Mouse (Mus musculus): Measurements from ENCODE around the gene Hook2. TPM values are rescaled to one million over a fixed set of nuclear protein-coding genes. Genes with fewer than 3 reads are reported as not detected.

The Hook2 gene
- polyA plus RNA-seq, 1 experiment from 2014 or later, result 18.2 TPM

DNA sequence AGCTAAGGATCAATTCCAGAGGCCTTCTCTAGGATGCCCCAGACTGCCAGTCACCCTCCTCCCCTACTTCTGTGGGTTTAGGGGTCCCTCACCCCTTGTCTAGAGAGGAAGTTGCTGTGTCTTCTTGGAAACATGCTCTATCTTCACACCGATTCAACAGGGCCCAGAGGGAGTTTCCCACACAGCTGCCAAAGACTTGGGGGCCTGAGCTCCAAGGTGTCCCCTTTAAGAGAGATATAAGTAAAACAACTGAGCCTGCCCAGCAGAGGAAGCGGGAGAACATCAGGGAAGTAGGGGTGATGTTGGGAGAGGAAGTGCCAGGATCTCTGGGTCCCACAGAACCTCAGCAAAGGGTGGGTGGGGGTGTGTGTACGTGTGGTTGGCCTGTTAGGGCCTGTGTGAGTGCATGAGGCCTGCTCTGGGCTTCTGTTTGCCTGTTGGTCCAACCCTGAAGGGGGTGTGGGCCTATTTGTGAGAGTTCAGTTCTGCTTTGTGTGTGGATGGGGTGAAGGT, 7.8 kb upstream of the Hook2 start:
- Histone ChIP-seq H3K4me1 (peaks cover 53% of the 10 kb centered on the region), H3K27me3 (replicated peaks) (peaks cover 55% of the 10 kb centered on the region), H3K9me3 (no peaks in the 10 kb centered on the region), H3K9ac (no peak overlapping the region), H3K4me3 (no peak overlapping the region), H3K27ac (no peak overlapping the region), H3K36me3 (no peaks in the 10 kb centered on the region), H3K4me2 (replicated peaks) (0 out of 2 replicates have a peak overlapping the region, but pooled peaks have one; percentile 3)
- no peak for ATAC-seq (ENCODE audit: low FRiP score, low read depth)
- 62% methylated on average over 3 of the region's 3 CpGs for WGBS

DNA sequence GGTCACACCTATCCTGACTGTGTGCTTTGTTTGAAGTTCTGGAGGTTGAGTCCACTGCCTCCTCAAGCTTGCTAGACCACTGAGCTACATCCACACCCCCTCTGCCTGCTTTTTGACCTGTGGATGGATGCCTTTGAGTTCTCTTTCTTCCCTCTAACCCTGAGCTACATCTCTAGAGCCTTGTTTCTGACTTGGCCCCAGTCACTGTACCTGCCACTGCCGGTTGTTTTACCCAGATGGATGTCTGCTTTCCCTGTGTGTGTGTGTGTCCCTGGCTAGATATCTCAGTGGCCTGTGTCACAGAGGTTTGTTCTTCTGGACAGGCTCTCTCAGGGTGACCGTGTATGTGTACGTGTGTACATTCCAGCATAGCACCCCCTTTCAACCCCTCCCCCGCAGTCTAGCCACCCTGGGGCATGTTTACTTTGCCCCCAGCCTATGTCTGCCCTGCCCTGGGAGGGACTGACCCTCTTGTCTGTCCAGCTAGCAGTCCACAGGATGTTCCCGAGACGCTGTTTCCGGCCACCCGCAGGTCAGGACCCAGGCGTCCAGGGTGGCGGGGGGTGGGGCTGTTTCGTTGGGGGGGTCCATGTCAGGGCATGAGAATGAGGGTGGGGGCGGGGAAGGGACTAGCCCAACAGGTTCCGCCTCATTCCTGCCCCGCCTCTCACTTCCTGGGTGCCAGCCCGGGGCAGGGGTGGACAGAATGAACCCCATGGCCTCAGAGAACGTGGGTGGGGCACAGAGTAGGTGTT, 5.9 kb upstream of the Hook2 start:
- H3K4me3 ChIP-seq, result no peak overlapping the region
- peaks cover 47% of the 10 kb centered on the region for H3K27me3 ChIP-seq (replicated peaks)
- H3K9ac ChIP-seq, result no peak overlapping the region
- H3K4me1 ChIP-seq, result peaks cover 36% of the 10 kb centered on the region
- no peak for ATAC-seq (ENCODE audit: low FRiP score, low read depth)
- H3K4me2 ChIP-seq (replicated peaks), result peak overlapping the region; percentile 99
- H3K9me3 ChIP-seq, result no peaks in the 10 kb centered on the region
- no peaks in the 10 kb centered on the region for H3K36me3 ChIP-seq
- H3K27ac ChIP-seq, result no peak overlapping the region
- WGBS, result 12% methylated on average over 16 of the region's 16 CpGs

DNA sequence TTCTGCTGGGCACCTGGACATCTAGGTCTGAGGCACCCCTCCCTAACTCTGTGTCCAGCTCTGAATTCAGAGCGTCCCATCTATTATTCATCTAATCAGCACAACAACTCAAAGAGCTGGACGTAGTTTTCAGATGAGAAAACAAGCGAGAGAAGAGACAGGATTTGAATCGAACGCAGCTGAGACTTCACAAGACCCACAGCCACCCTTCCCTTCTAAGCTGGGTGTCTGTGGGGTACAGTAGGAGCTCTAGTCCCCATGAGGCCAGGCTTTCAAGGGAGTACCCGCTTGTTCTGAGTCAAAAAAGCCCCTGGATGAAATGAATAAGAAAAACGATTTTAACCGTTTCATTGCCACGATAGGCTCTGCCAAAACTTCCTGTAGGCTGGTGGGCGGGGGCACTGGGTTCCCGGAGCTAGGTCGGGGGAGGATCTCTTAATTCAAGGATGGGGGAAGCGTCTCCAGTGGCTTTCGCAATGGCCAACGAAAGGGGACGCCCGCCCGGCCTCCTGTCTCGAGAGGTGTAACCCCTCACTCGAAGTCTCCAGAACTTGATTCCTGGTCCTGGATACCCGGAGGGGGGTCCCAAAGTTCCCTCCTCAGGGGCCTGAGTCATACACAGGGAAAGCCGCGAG, 5.2 kb upstream of the Hook2 start:
- Histone ChIP-seq H3K36me3 (no peaks in the 10 kb centered on the region), H3K4me1 (peaks cover 29% of the 10 kb centered on the region), H3K27me3 (replicated peaks) (peaks cover 43% of the 10 kb centered on the region), H3K9me3 (no peaks in the 10 kb centered on the region), H3K27ac (no peak overlapping the region), H3K9ac (peak overlapping the region; percentile 57), H3K4me3 (peak overlapping the region; percentile 43), H3K4me2 (replicated peaks) (peak overlapping the region; percentile 99)
- ATAC-seq (ENCODE audit: low FRiP score, low read depth), result no peak
- under 1% methylated on average over 23 of the region's 23 CpGs for whole genome bisulfite sequencing

DNA sequence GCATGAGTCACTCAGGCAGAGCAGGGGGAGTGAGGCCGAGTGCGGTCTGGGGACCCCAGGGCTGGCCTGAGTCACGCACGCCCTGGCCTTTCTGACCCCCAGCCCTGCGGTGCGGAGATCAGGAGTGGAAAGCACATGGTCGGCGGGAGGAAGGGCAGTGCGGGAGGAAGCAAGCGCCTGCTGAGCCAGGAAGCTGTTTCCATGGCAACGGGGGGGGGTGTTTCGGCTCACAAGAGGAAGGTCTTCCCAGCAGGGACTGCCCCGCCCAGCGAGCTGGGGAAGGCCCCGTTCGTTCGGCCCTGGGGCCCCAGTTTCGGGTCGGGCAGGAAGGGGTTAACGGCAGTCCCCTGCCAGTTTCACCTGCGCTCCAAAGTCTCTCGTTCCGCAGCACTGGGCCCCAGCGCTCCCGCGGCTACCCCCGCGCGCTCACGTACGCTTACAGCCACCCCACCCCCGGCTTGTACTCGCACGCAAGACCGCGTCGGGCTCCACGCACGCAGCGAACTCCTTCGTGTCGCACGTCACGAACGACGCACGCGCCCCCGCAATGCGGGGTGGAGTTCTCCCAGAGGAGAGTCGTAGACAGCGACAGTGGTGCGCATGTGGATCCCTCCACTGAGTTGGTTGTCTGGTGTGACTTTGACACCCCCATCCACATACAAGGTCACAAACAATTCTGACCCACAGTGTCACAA, 4.6 kb upstream of the Hook2 start:
- under 1% methylated on average over 53 of the region's 53 CpGs for WGBS
- Histone ChIP-seq H3K9me3 (no peaks in the 10 kb centered on the region), H3K36me3 (no peaks in the 10 kb centered on the region), H3K4me3 (peak overlapping the region; percentile 43), H3K27ac (no peak overlapping the region), H3K4me2 (replicated peaks) (peak overlapping the region; percentile 99), H3K9ac (peak overlapping the region; percentile 57), H3K27me3 (replicated peaks) (peaks cover 42% of the 10 kb centered on the region), H3K4me1 (peaks cover 27% of the 10 kb centered on the region)
- ATAC-seq (ENCODE audit: low FRiP score, low read depth), result peak; percentile 3; the same call in 1 of the 2 replicates

DNA sequence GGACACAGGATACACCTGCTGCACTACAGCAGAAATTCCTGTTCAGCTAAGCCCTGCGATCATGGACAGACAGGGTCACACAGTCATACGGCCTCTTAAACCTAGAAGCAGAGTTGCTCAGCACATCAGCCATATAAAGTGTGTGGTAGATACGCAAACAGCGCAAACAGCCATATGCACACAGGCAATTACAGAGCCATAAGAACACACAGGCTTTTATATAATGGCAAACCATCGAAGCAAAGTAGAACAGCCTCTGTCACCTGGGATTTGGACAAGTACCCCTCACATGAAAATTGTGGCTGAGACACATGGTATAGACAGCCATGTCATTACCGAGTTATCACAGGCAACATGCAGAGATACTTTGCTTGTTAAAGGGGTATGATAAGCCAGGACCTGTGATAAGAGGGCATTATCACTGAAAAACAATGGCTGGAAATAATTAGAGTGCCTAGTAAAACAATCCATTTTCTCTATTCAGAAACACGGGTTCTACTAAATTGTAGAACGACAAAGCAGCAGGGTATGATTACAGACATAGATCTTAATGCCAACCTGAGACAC, 3.9 kb upstream of the Hook2 start:
- peaks cover 37% of the 10 kb centered on the region for H3K27me3 ChIP-seq (replicated peaks)

DNA sequence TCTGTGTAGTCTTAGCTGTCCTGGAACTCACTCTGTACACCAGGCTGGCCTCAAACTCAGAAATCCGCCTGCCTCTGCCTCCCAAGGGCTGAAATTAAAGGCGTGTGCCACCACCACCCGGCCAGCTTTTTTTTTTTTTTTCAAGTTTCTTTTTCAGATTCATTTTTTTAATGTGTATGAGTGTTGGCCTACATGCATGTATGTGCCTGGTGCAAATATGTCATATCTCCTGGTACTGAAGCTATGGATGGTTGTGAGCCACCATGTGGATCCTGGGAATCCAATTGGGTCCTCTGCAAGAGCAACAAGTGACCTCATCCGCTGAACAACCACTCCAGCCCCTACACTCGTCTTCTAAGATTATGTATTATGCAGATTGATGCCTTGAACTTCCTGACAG, 3.0 kb upstream of the Hook2 start:
- Histone ChIP-seq H3K9ac (no peak overlapping the region), H3K4me2 (replicated peaks) (no peak overlapping the region), H3K27ac (no peak overlapping the region), H3K4me1 (peaks cover 26% of the 10 kb centered on the region), H3K27me3 (replicated peaks) (peaks cover 32% of the 10 kb centered on the region), H3K36me3 (no peaks in the 10 kb centered on the region), H3K4me3 (no peak overlapping the region), H3K9me3 (no peaks in the 10 kb centered on the region)
- ATAC-seq (ENCODE audit: low FRiP score, low read depth), result no peak
- WGBS, result 83% methylated on average over 5 of the region's 5 CpGs

More for the DNA sequence above, 3.9 kb upstream of the Hook2 start:
- no peaks in the 10 kb centered on the region for H3K36me3 ChIP-seq
- peak overlapping the region; percentile 43; the same call in 1 of the 2 replicates for H3K4me3 ChIP-seq
- H3K27ac ChIP-seq, result no peak overlapping the region
- H3K4me2 ChIP-seq (replicated peaks), result peak overlapping the region; percentile 99
- WGBS, result 41% methylated on average over 8 of the region's 8 CpGs
- no peak for ATAC-seq (ENCODE audit: low FRiP score, low read depth)
- peaks cover 26% of the 10 kb centered on the region for H3K4me1 ChIP-seq
- H3K9ac ChIP-seq, result no peak overlapping the region; the same call in 1 of the 2 replicates
- no peaks in the 10 kb centered on the region for H3K9me3 ChIP-seq

DNA sequence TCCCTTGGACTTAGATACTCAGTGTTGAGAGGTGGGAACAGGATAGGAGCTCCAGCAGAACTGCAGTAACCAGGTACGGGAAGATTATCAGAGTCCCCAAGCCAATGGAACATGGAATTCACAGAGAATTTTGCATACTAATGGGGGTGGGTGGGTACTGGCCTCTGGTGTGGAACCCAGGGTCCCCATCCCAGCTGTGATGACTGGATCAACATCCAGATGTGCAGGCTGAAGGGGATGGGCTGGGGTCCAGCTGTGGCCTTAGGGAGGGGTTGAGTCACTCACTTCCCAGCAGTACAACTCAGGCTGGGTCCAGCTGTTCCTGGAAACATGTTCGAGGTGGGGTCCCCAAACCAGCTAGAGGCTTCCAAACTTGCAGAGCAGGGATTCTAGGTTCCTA, 2.5 kb upstream of the Hook2 start:
- Histone ChIP-seq H3K36me3 (no peaks in the 10 kb centered on the region), H3K9me3 (no peaks in the 10 kb centered on the region), H3K4me2 (replicated peaks) (no peak overlapping the region), H3K27ac (no peak overlapping the region), H3K4me1 (peaks cover 26% of the 10 kb centered on the region), H3K9ac (no peak overlapping the region), H3K27me3 (replicated peaks) (peaks cover 27% of the 10 kb centered on the region), H3K4me3 (no peak overlapping the region)
- no peak for ATAC-seq (ENCODE audit: low FRiP score, low read depth)
- 75% methylated on average over 2 of the region's 2 CpGs for WGBS

DNA sequence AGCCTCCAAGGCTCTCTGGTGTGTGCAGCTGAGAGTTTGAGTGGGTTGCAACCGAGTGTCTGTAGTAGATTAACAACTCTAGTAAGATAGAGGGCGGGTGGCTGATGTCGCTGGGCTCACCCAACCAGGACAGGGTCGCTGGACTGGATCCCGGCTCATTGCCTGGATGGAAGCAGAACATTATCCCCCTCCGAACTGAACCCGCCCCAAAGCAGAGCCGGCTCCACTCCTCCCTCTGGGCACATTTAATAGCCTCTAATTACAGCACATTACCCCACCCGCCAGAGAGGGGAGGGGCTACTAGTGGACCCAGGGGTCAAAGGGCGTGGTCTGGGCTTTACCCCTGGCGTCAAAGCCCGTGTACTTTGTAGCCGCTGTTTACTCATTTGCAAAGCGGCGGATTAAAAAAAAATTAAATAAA, 1.1 kb upstream of the Hook2 start:
- peak overlapping the region; percentile 89 for H3K4me2 ChIP-seq (replicated peaks)
- no peaks in the 10 kb centered on the region for H3K9me3 ChIP-seq
- WGBS, result 8% methylated on average over 15 of the region's 15 CpGs
- no peak overlapping the region for H3K9ac ChIP-seq
- H3K4me3 ChIP-seq, result no peak overlapping the region
- peaks cover 27% of the 10 kb centered on the region for H3K27me3 ChIP-seq (replicated peaks)
- H3K27ac ChIP-seq, result no peak overlapping the region
- no peaks in the 10 kb centered on the region for H3K36me3 ChIP-seq
- H3K4me1 ChIP-seq, result peaks cover 26% of the 10 kb centered on the region
- ATAC-seq (ENCODE audit: low FRiP score, low read depth), result no peak

DNA sequence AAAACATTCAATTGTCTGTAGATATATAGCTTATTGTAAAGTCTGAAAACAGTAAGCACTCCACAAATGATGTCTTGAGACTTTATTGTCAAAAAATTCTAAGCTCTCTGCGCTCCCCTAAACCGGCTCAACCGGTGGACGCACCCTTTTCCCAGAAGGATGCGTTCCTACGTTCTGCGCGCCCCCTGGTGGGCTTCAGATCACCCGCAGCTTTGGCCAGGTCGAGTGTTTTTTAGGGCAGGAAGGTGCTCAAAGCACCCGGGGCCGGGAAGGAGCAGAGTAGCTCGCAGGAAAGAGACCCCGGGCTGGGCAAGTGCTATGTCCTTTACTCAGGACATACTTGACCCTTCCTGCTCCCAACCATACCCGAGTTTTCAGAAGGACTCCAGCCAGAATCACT, 593 bp upstream of the Hook2 start:
- H3K27me3 ChIP-seq (replicated peaks), result peaks cover 27% of the 10 kb centered on the region

DNA sequence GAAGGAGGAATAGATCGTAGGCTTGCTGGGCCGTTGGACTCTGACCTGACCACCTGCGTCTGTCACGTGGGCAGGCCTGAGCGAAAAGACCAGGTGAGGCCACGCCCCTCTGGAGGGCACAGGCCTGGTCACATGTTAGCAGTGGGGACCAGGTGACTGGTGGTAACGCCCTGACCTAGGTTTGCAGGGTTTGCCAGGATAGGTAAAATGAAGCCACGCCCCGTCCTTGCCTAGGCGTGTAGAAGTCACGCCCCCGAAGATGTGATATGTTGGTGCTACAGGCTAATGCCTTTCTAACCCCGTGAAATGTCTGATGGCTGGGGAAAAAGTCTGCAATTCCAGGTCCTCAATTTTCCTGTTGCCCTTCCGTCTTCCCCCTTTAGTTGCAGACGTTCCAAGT, 433 bp downstream of the Hook2 start:
- peak; percentile 67 for ATAC-seq (ENCODE audit: low FRiP score, low read depth)
- 1% methylated on average over 15 of the region's 15 CpGs for WGBS
- H3K27ac ChIP-seq, result no peak overlapping the region

More for the DNA sequence above, 593 bp upstream of the Hook2 start:
- under 1% methylated on average over 15 of the region's 15 CpGs for WGBS
- no peaks in the 10 kb centered on the region for H3K9me3 ChIP-seq
- no peaks in the 10 kb centered on the region for H3K36me3 ChIP-seq
- peak overlapping the region; percentile 89 for H3K4me2 ChIP-seq (replicated peaks)
- ATAC-seq (ENCODE audit: low FRiP score, low read depth), result peak; percentile 74
- peak overlapping the region; percentile 61 for H3K9ac ChIP-seq
- peak overlapping the region; percentile 55 for H3K4me3 ChIP-seq
- H3K4me1 ChIP-seq, result peaks cover 21% of the 10 kb centered on the region
- H3K27ac ChIP-seq, result no peak overlapping the region

DNA sequence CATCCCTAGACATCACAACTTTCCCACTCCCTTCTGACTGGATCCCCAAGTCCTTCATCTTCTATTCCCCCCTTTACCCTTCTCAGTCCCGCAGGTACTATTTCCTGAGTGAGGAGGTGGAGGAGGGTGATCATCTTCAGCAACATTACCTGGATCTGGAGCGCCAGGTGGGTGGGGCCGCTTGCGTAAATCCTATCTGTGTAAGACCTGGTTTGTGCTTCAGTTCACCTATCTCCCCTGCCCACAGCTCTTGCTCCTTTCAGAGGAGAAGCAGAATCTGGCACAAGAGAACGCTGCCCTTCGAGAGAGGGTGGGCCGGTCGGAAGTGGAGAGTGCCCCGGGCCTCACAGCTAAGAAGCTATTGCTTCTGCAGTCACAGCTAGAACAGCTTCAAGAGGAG, 4.0 kb downstream of the Hook2 start:
- 0 out of 2 replicates have a peak, but pooled peaks cover 3% of the 10 kb centered on the region for H3K9me3 ChIP-seq
- 95% methylated on average over 9 of the region's 9 CpGs for WGBS
- no peak overlapping the region for H3K27ac ChIP-seq

More for the DNA sequence above, 433 bp downstream of the Hook2 start:
- peaks cover 33% of the 10 kb centered on the region for H3K27me3 ChIP-seq (replicated peaks)
- H3K36me3 ChIP-seq, result no peaks in the 10 kb centered on the region
- H3K9ac ChIP-seq, result peak overlapping the region; percentile 62
- H3K4me1 ChIP-seq, result peaks cover 14% of the 10 kb centered on the region; the same call in 1 of the 2 replicates
- peak overlapping the region; percentile 55 for H3K4me3 ChIP-seq
- H3K4me2 ChIP-seq (replicated peaks), result peak overlapping the region; percentile 89
- no peaks in the 10 kb centered on the region for H3K9me3 ChIP-seq

More for the DNA sequence above, 4.0 kb downstream of the Hook2 start:
- H3K27me3 ChIP-seq (replicated peaks), result peaks cover 16% of the 10 kb centered on the region
- H3K4me1 ChIP-seq, result peaks cover 15% of the 10 kb centered on the region; the same call in 1 of the 2 replicates
- H3K4me3 ChIP-seq, result no peak overlapping the region
- no peaks in the 10 kb centered on the region for H3K36me3 ChIP-seq
- no peak overlapping the region for H3K9ac ChIP-seq
- no peak for ATAC-seq (ENCODE audit: low FRiP score, low read depth)
- H3K4me2 ChIP-seq (replicated peaks), result no peak overlapping the region

Data from neural tube, embryonic 12.5 days (tissue).